Mouse (Mus musculus): Measurements from ENCODE around the gene Ncoa1. TPM values are rescaled to one million over a fixed set of nuclear protein-coding genes. Genes with fewer than 3 reads are reported as not detected.
A peak's percentile ranks its signal among the peaks of the same experiment; 100 is the strongest.

The Ncoa1 gene
- total RNA-seq (2014; rRNA removed) (9.3 and 12.4 TPM in 2 replicates), polyA plus RNA-seq (2012; rRNA removed) (8.0 and 9.3 TPM in 2 replicates)

GRCm38 (mm10) chr12:4476832-4477671 lies at the start of gene Ncoa1:
Gene Ncoa1 (minus strand): TSS chr12:4477182.
- WGBS, result 4% methylated on average over 62 of the region's 98 CpGs
- no peaks in the 10 kb centered on the region for H3K27me3 ChIP-seq (ENCODE audit: control insufficient read depth, insufficient read depth, low read length)
- TF ChIP-seq CTCF (IDR thresholded peaks at IDR 0.05; ENCODE audit: low read depth, low read length) (peak; percentile 48), POLR2A (IDR thresholded peaks at IDR 0.05; ENCODE audit: extremely low read depth, insufficient read depth, low read length) (peak; percentile 53; the same call in 1 of the 2 replicates)

GRCm38 (mm10) chr12:4524546-4524945 lies 47.6 kb upstream of the Ncoa1 start:
- Histone ChIP-seq H3K4me1 (ENCODE audit: control insufficient read depth, insufficient read depth, low read length) (peaks cover 2% of the 10 kb centered on the region; the same call in 1 of the 2 replicates), H3K79me2 (ENCODE audit: control insufficient read depth, insufficient read depth, low read length) (no peaks in the 10 kb centered on the region), H3K9ac (ENCODE audit: low read depth, low read length) (no peak overlapping the region), H3K36me3 (ENCODE audit: control insufficient read depth, insufficient read depth, low read length) (no peaks in the 10 kb centered on the region), H3K27me3 (ENCODE audit: control insufficient read depth, insufficient read depth, low read length) (no peaks in the 10 kb centered on the region), H3K27ac (replicated peaks; ENCODE audit: insufficient read depth, low read depth, low read length) (no peak overlapping the region), H3K4me3 (ENCODE audit: insufficient read depth, low read depth, low read length) (no peak overlapping the region)
- DNase-seq (ENCODE audit: extremely low read depth, low read depth, low spot score), result no peak
- TF ChIP-seq CTCF (IDR thresholded peaks at IDR 0.05; ENCODE audit: low read depth, low read length) (no peak), POLR2A (IDR thresholded peaks at IDR 0.05; ENCODE audit: extremely low read depth, insufficient read depth, low read length) (no peak)
- WGBS, result 73% methylated on average over 6 of the region's 7 CpGs

More at GRCm38 (mm10) chr12:4476832-4477671, at the start of gene Ncoa1:
- peak within 1 kb of the TSS; percentile 98 for H3K9ac ChIP-seq (ENCODE audit: low read depth, low read length)
- no peaks in the 10 kb centered on the region for H3K36me3 ChIP-seq (ENCODE audit: control insufficient read depth, insufficient read depth, low read length)
- H3K79me2 ChIP-seq (ENCODE audit: control insufficient read depth, insufficient read depth, low read length), result peaks cover 29% of the 10 kb centered on the region
- DNase-seq (ENCODE audit: extremely low read depth, low read depth, low spot score), result peak; percentile 26
- peak within 1 kb of the TSS; percentile 97 for H3K4me3 ChIP-seq (ENCODE audit: insufficient read depth, low read depth, low read length)
- H3K27ac ChIP-seq (replicated peaks; ENCODE audit: insufficient read depth, low read depth, low read length), result peak within 1 kb of the TSS; percentile 92
- peaks cover 4% of the 10 kb centered on the region for H3K4me1 ChIP-seq (ENCODE audit: control insufficient read depth, insufficient read depth, low read length)

- Histone ChIP-seq H3K36me3 (ENCODE audit: control insufficient read depth, insufficient read depth, low read length) (no peaks in the 10 kb centered on the region), H3K27ac (replicated peaks; ENCODE audit: insufficient read depth, low read depth, low read length) (no peak overlapping the region), H3K4me3 (ENCODE audit: insufficient read depth, low read depth, low read length) (no peak overlapping the region), H3K27me3 (ENCODE audit: control insufficient read depth, insufficient read depth, low read length) (no peaks in the 10 kb centered on the region), H3K79me2 (ENCODE audit: control insufficient read depth, insufficient read depth, low read length) (no peaks in the 10 kb centered on the region), H3K9ac (ENCODE audit: low read depth, low read length) (no peak overlapping the region), H3K4me1 (ENCODE audit: control insufficient read depth, insufficient read depth, low read length) (peaks cover 2% of the 10 kb centered on the region; the same call in 1 of the 2 replicates)
- TF ChIP-seq POLR2A (IDR thresholded peaks at IDR 0.05; ENCODE audit: extremely low read depth, insufficient read depth, low read length), result no peak
- no peak for TF ChIP-seq CTCF (IDR thresholded peaks at IDR 0.05; ENCODE audit: low read depth, low read length)
- WGBS, result 81% methylated on average over 9 of the region's 9 CpGs
- DNase-seq (ENCODE audit: extremely low read depth, low read depth, low spot score), result no peak
Measured at GRCm38 (mm10) chr12:4523688-4524298, 46.8 kb upstream of the Ncoa1 start.

- Histone ChIP-seq H3K4me3 (ENCODE audit: insufficient read depth, low read depth, low read length) (no peak overlapping the region), H3K27me3 (ENCODE audit: control insufficient read depth, insufficient read depth, low read length) (no peaks in the 10 kb centered on the region), H3K9ac (ENCODE audit: low read depth, low read length) (no peak overlapping the region), H3K79me2 (ENCODE audit: control insufficient read depth, insufficient read depth, low read length) (no peaks in the 10 kb centered on the region), H3K4me1 (ENCODE audit: control insufficient read depth, insufficient read depth, low read length) (peaks cover 2% of the 10 kb centered on the region; the same call in 1 of the 2 replicates), H3K27ac (replicated peaks; ENCODE audit: insufficient read depth, low read depth, low read length) (no peak overlapping the region), H3K36me3 (ENCODE audit: control insufficient read depth, insufficient read depth, low read length) (no peaks in the 10 kb centered on the region)
- 29% methylated on average over 10 of the region's 10 CpGs for WGBS
- DNase-seq (ENCODE audit: extremely low read depth, low read depth, low spot score), result no peak
- TF ChIP-seq POLR2A (IDR thresholded peaks at IDR 0.05; ENCODE audit: extremely low read depth, insufficient read depth, low read length), result no peak
- no peak for TF ChIP-seq CTCF (IDR thresholded peaks at IDR 0.05; ENCODE audit: low read depth, low read length)
Measured at GRCm38 (mm10) chr12:4523208-4523607, 46.2 kb upstream of the Ncoa1 start.

- Histone ChIP-seq H3K4me3 (ENCODE audit: insufficient read depth, low read depth, low read length) (no peak overlapping the region), H3K27me3 (ENCODE audit: control insufficient read depth, insufficient read depth, low read length) (no peaks in the 10 kb centered on the region), H3K4me1 (ENCODE audit: control insufficient read depth, insufficient read depth, low read length) (no peaks in the 10 kb centered on the region), H3K79me2 (ENCODE audit: control insufficient read depth, insufficient read depth, low read length) (no peaks in the 10 kb centered on the region), H3K36me3 (ENCODE audit: control insufficient read depth, insufficient read depth, low read length) (no peaks in the 10 kb centered on the region), H3K9ac (ENCODE audit: low read depth, low read length) (no peak overlapping the region), H3K27ac (replicated peaks; ENCODE audit: insufficient read depth, low read depth, low read length) (no peak overlapping the region)
- 81% methylated on average over 11 of the region's 11 CpGs for WGBS
- no peak for TF ChIP-seq POLR2A (IDR thresholded peaks at IDR 0.05; ENCODE audit: extremely low read depth, insufficient read depth, low read length)
- TF ChIP-seq CTCF (IDR thresholded peaks at IDR 0.05; ENCODE audit: low read depth, low read length), result no peak
- DNase-seq (ENCODE audit: extremely low read depth, low read depth, low spot score), result no peak
Measured at GRCm38 (mm10) chr12:4518957-4519356, 42.0 kb upstream of the Ncoa1 start.

Data from liver, adult 2 months (tissue).